Mouse (Mus musculus): ENCODE measurements at regions not wholly inside any gene's neighbourhood (a gene's known extent, or its start where the extent isn't known, plus 50 kb on each side); places are given as distances from the start of the nearest gene placed in this dataset.

- TF ChIP-seq EP300 (optimal IDR thresholded peaks at IDR 0.05), result no peak
- no peak for TF ChIP-seq CTCF (IDR thresholded peaks at IDR 0.05; ENCODE audit: low read depth)
These were observed 192.0 kb upstream of the Klf4 start for GRCm38 (mm10) chr4:55724286-55724685.

Data from stomach, postnatal 0 days (tissue).